Mouse (Mus musculus) hindbrain, postnatal 0 days (tissue): ENCODE results near the gene Svs3a. TPM values are rescaled to one million over a fixed set of nuclear protein-coding genes. Genes with fewer than 3 reads are reported as not detected.

Experiments used
- polyA plus RNA-seq: library from polyadenylated mRNA; unstranded; fragments of >200 nt; fragmentation: Nextera tagmentation; extraction: Ambion mirVana; gene quantifications from 2 replicates; pipeline ENCODE4 v1.2.1, GENCODE M21; 2015
- total RNA-seq: library from RNA; depleted of rRNA; stranded (reverse); fragments of >200 nt; gene quantifications from 2 replicates; pipeline ENCODE4 v1.2.3, GENCODE M21; 2014; rRNA removed

Svs3a gene
- total and polyA plus RNA-seq, 2 experiments from 2014 or later = not detected

Other genes with a start within 250 kb of the Svs3a start
- gene Stk4, start 218.9 kb upstream of the Svs3a start, total RNA-seq = 19.7 and 23.9 TPM in 2 replicates
- gene Stk4, start 218.9 kb upstream of the Svs3a start, polyA plus RNA-seq = 13.1 and 13.2 TPM in 2 replicates
- gene Tomm34, start 218.1 kb upstream of the Svs3a start, total RNA-seq = 38.9 and 45.8 TPM in 2 replicates
- 45.8 and 46.5 TPM in 2 replicates for gene Tomm34, start 218.1 kb upstream of the Svs3a start, polyA plus RNA-seq
- gene Kcns1, start 118.2 kb upstream of the Svs3a start, total RNA-seq = 12.7 and 15.8 TPM in 2 replicates
- 3.0 and 3.3 TPM in 2 replicates for gene Kcns1, start 118.2 kb upstream of the Svs3a start, polyA plus RNA-seq
- gene Wfdc5, start 106.5 kb upstream of the Svs3a start, total RNA-seq = not detected in 2 replicates
- gene Wfdc5, start 106.5 kb upstream of the Svs3a start, polyA plus RNA-seq = not detected in 2 replicates
- not detected in 2 replicates for gene Wfdc12, start 98.7 kb upstream of the Svs3a start, total RNA-seq
- gene Wfdc12, start 98.7 kb upstream of the Svs3a start, polyA plus RNA-seq = not detected in 2 replicates
- gene Wfdc15a, start 89.1 kb upstream of the Svs3a start, total RNA-seq = not detected in 2 replicates
- gene Wfdc15a, start 89.1 kb upstream of the Svs3a start, polyA plus RNA-seq = not detected in 2 replicates
- not detected in 2 replicates for gene Wfdc15b, start 67.6 kb upstream of the Svs3a start, total RNA-seq
- gene Wfdc15b, start 67.6 kb upstream of the Svs3a start, polyA plus RNA-seq = not detected in 2 replicates
- not detected in 2 replicates for gene Svs2, start 50.8 kb upstream of the Svs3a start, total RNA-seq
- gene Svs2, start 50.8 kb upstream of the Svs3a start, polyA plus RNA-seq = not detected in 2 replicates
- gene Svs3b, start 32.6 kb upstream of the Svs3a start, total RNA-seq = not detected in 2 replicates
- not detected in 2 replicates for gene Svs3b, start 32.6 kb upstream of the Svs3a start, polyA plus RNA-seq
- gene Svs4, start 10.8 kb upstream of the Svs3a start, total RNA-seq = not detected in 2 replicates
- gene Svs4, start 10.8 kb upstream of the Svs3a start, polyA plus RNA-seq = not detected in 2 replicates
- gene Svs6, start 27.5 kb downstream of the Svs3a start, total RNA-seq = not detected in 2 replicates
- gene Svs6, start 27.5 kb downstream of the Svs3a start, polyA plus RNA-seq = not detected in 2 replicates
- not detected in 2 replicates for gene Svs5, start 43.5 kb downstream of the Svs3a start, total RNA-seq
- not detected in 2 replicates for gene Svs5, start 43.5 kb downstream of the Svs3a start, polyA plus RNA-seq
- 4.3 TPM in 1 of 2 replicates, not detected in the other for gene Slpi, start 99.8 kb downstream of the Svs3a start, total RNA-seq
- gene Slpi, start 99.8 kb downstream of the Svs3a start, polyA plus RNA-seq = 0.40 and 0.82 TPM in 2 replicates
- 0.22 TPM in 1 of 2 replicates, not detected in the other for gene Rbpjl, start 113.9 kb downstream of the Svs3a start, total RNA-seq
- gene Rbpjl, start 113.9 kb downstream of the Svs3a start, polyA plus RNA-seq = 0.14 and 0.21 TPM in 2 replicates
- gene Matn4, start 115.9 kb downstream of the Svs3a start, total RNA-seq = 4.9 and 8.2 TPM in 2 replicates
- gene Matn4, start 115.9 kb downstream of the Svs3a start, polyA plus RNA-seq = 4.7 and 5.0 TPM in 2 replicates
- 31.1 and 34.1 TPM in 2 replicates for gene Sdc4, start 154.6 kb downstream of the Svs3a start, total RNA-seq
- 36.7 and 39.5 TPM in 2 replicates for gene Sdc4, start 154.6 kb downstream of the Svs3a start, polyA plus RNA-seq
- 165 and 315 TPM in 2 replicates for gene Sys1, start 167.7 kb downstream of the Svs3a start, total RNA-seq
- gene Sys1, start 167.7 kb downstream of the Svs3a start, polyA plus RNA-seq = 108 and 113 TPM in 2 replicates
- gene Gm20458, start 171.7 kb downstream of the Svs3a start, total RNA-seq = 34.4 and 36.9 TPM in 2 replicates
- 9.6 and 10.8 TPM in 2 replicates for gene Gm20458, start 171.7 kb downstream of the Svs3a start, polyA plus RNA-seq
- not detected in 2 replicates for gene Trp53tg5, start 184.5 kb downstream of the Svs3a start, total RNA-seq
- gene Trp53tg5, start 184.5 kb downstream of the Svs3a start, polyA plus RNA-seq = not detected in 2 replicates
- gene Dbndd2, start 196.8 kb downstream of the Svs3a start, total RNA-seq = 29.5 and 30.9 TPM in 2 replicates
- 37.2 and 38.0 TPM in 2 replicates for gene Dbndd2, start 196.8 kb downstream of the Svs3a start, polyA plus RNA-seq
- gene Pigt, start 208.3 kb downstream of the Svs3a start, total RNA-seq = 118 and 134 TPM in 2 replicates
- gene Pigt, start 208.3 kb downstream of the Svs3a start, polyA plus RNA-seq = 102 and 116 TPM in 2 replicates